Mouse (Mus musculus) lung, adult 2 months (tissue): Measurements from ENCODE around the gene Mpnd.

ENCODE experiments used
- CTCF ChIP-seq: fragments of 200-500 bp; IDR thresholded peaks from 2 replicates; pipeline ENCODE4 v1.5.1; 2011; ENCODE audit warnings: mild to moderate bottlenecking, low read length, control low read depth; ENCODE audit not compliant: insufficient read depth
- POLR2A ChIP-seq: fragments of 200-500 bp; IDR thresholded peaks from 2 replicates; pipeline ENCODE4 v1.6.1; 2011; ENCODE audit warnings: low read depth, mild to moderate bottlenecking, control low read depth, low read length, borderline replicate concordance; ENCODE audit errors: extremely low read depth

GRCm38 (mm10) chr17:56015293-56015692, 9.8 kb downstream of the Mpnd start:
- TF ChIP-seq CTCF (no peak), POLR2A (no peak)
